Mouse (Mus musculus) frontal cortex, adult (tissue): ENCODE results near the gene Trhr2.

ENCODE experiments used
- ATAC-seq: cut with Nextera tagmentation; 2 replicates; pipeline ENCODE4 v1.9.2; 2017; ENCODE audit warnings: mild to moderate bottlenecking, moderate library complexity, mixed read lengths; ENCODE audit not compliant: low TSS enrichment

Trhr2 gene

DNA sequence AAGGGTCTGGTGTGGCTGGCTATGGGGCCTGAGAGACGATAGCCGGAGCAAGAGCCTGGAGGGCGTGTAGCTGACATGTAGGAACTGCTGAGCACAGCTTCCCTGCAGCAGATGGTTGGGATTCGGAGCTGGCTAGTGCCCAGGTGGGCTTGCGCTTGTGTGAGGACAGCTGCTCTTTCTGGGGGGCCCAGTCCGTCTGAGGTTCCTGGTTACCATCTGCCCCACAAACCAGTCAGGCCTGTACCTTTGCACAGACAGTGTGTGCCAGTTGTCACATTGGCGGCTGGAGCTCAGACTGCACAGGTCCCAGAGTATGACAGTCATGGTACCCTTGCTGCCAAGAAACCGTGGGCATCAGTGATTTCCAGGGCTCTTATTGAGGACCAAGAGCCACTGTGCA is 52.7 kb downstream of the Trhr2 start:
- ATAC-seq, result no peak
